Mouse (Mus musculus) ES-E14 (cell line): ENCODE data around the gene Rras. TPM values are rescaled to one million over a fixed set of nuclear protein-coding genes. Genes with fewer than 3 reads are reported as not detected.
A peak's percentile ranks its signal among the peaks of the same experiment; 100 is the strongest.
"Not testable (repeated sequence)": the region's sequence is repeated elsewhere in the genome, so short reads cannot be mapped to it uniquely, and the experiment has no call there.

ENCODE experiments used
- DNase-seq: peaks from one replicate; pipeline ENCODE4 v3.0.0-alpha.2; 2013; ENCODE audit warnings: low read depth, low spot score
- H3K27ac ChIP-seq: 2 replicates; pipeline ENCODE4 v1.5.1; 2012; ENCODE audit warnings: low read depth, mild to moderate bottlenecking, low read length, moderate library complexity, mixed read lengths; ENCODE audit not compliant: poor library complexity, insufficient read depth, severe bottlenecking
- H3K36me3 ChIP-seq: 2 replicates; pipeline ENCODE4 v1.6.1; 2012; ENCODE audit warnings: mild to moderate bottlenecking, low read length, moderate library complexity, mixed read lengths; ENCODE audit not compliant: control insufficient read depth, poor library complexity, insufficient read depth, severe bottlenecking
- H3K4me1 ChIP-seq, 2 experiments: fragments of 150-350 bp in 1 of 2; sonication (generic) in 1 of 2; 2 replicates each; pipeline ENCODE4 v1.6.1; 2012; ENCODE audit warnings: low read length in 2 of 2, mild to moderate bottlenecking in 1 of 2, mixed read lengths in 1 of 2; ENCODE audit not compliant: control insufficient read depth in 2 of 2, insufficient read depth in 2 of 2, poor library complexity in 1 of 2
- H3K4me3 ChIP-seq, 2 experiments: fragments of 150-350 bp in 1 of 2; sonication (generic) in 1 of 2; 2 replicates each; pipeline ENCODE4 v1.5.1; 2012; ENCODE audit warnings: low read length in 2 of 2, low read depth in 1 of 2, mild to moderate bottlenecking in 1 of 2, mixed read lengths in 1 of 2; ENCODE audit not compliant: insufficient read depth in 1 of 2, poor library complexity in 1 of 2, severe bottlenecking in 1 of 2
- H3K9ac ChIP-seq: 2 replicates; pipeline ENCODE4 v1.6.1; 2012; ENCODE audit warnings: low read depth, mild to moderate bottlenecking, low read length, mixed read lengths; ENCODE audit not compliant: poor library complexity, insufficient read depth, severe bottlenecking
- H3K9me3 ChIP-seq: fragments of 150-350 bp; sonication (generic); 2 replicates; pipeline ENCODE4 v1.6.1; 2012; ENCODE audit warnings: low read depth, mild to moderate bottlenecking, low read length; ENCODE audit not compliant: control insufficient read depth, insufficient read depth
- CHD2 ChIP-seq: IDR thresholded peaks from 2 replicates; pipeline ENCODE4 v1.6.1; 2014; ENCODE audit warnings: mild to moderate bottlenecking, low read depth, low read length, inconsistent platforms
- HCFC1 ChIP-seq: IDR thresholded peaks from 2 replicates; pipeline ENCODE4 v1.6.1; 2012; ENCODE audit warnings: low read length, inconsistent platforms, borderline replicate concordance; ENCODE audit not compliant: insufficient read depth
- MAFK ChIP-seq: IDR thresholded peaks from 2 replicates; pipeline ENCODE4 v1.6.1; 2014; ENCODE audit warnings: mild to moderate bottlenecking, low read depth, low read length, inconsistent platforms; ENCODE audit not compliant: insufficient read depth
- ZC3H11A ChIP-seq: IDR thresholded peaks from 2 replicates; pipeline ENCODE4 v1.6.1; 2012; ENCODE audit warnings: low read depth, mild to moderate bottlenecking, inconsistent platforms, low read length, borderline replicate concordance
- ZNF384 ChIP-seq: IDR thresholded peaks from 2 replicates; pipeline ENCODE4 v1.6.1; 2012; ENCODE audit warnings: low read depth, low read length, inconsistent platforms
- in situ Hi-C, 2 experiments: fragments of 600-800 bp; cut with MboI; formaldehyde crosslinking; loops; one replicate each; pipeline ENCODE4 v1.15.1; 2025; ENCODE audit warnings: low sequenced_read_pairs in 2 of 2, inconsistent platforms in 1 of 2; ENCODE audit not compliant: unreplicated experiment in 2 of 2
- total RNA-seq: library from RNA; depleted of rRNA; stranded (reverse); fragments of 300-350 nt; gene quantifications from 2 replicates; pipeline ENCODE4 v1.2.3, GENCODE M21; 2012

The Rras gene
- total RNA-seq, 1 experiment: 14.4 TPM

GRCm38 (mm10) chr7:45019031-45019571, 1.3 kb downstream of the Rras start:
- no peak for TF ChIP-seq ZNF384
- no peak for TF ChIP-seq MAFK
- no peak for TF ChIP-seq CHD2
- TF ChIP-seq HCFC1: no peak
- no peak for TF ChIP-seq ZC3H11A
- DNase-seq: no peak
- Histone ChIP-seq H3K9ac (0 out of 2 replicates have a peak overlapping the region, but pooled peaks have one; percentile 14), H3K9me3 (no peaks in the 10 kb centered on the region), H3K4me3 (peak overlapping the region in 1 of 2 experiments; percentile 25; a peak in 2 of 4 replicates), H3K27ac (no peak overlapping the region), H3K36me3 (no peaks in the 10 kb centered on the region), H3K4me1 (peaks cover 3 to 15% of the 10 kb centered on the region in 2 experiments; a peak in 3 of 4 replicates)
- in situ Hi-C loops: no loop called here

- in situ Hi-C loops: no loop called here
- H3K4me1 ChIP-seq: peaks cover 0 to 19% of the 10 kb centered on the region in 2 experiments; a peak in 2 of 4 replicates
- no peak for TF ChIP-seq MAFK
- H3K9me3 ChIP-seq: no peaks in the 10 kb centered on the region
- no peaks in the 10 kb centered on the region for H3K36me3 ChIP-seq
- no peak overlapping the region for H3K27ac ChIP-seq
- DNase-seq: no peak
- H3K9ac ChIP-seq: no peak overlapping the region
- H3K4me3 ChIP-seq: no peak overlapping the region
Measured at GRCm38 (mm10) chr7:45020225-45020624, 2.5 kb downstream of the Rras start.

- H3K4me3 ChIP-seq, H3K9me3 ChIP-seq, H3K9ac ChIP-seq, H3K27ac ChIP-seq, in situ Hi-C loops, DNase-seq: not testable (repeated sequence)
- H3K4me1 ChIP-seq: peaks cover 0 to 20% of the 10 kb centered on the region in 2 experiments; a peak in 2 of 4 replicates
- H3K36me3 ChIP-seq: peaks cover 18% of the 10 kb centered on the region
Measured at GRCm38 (mm10) chr7:45023711-45024110, 6.0 kb downstream of the Rras start.

GRCm38 (mm10) chr7:45024281-45025248, 6.8 kb downstream of the Rras start:
- DNase-seq: no peak
- Histone ChIP-seq H3K4me3 (no peak overlapping the region), H3K36me3 (peaks cover 23% of the 10 kb centered on the region), H3K4me1 (peaks cover 0 to 12% of the 10 kb centered on the region in 2 experiments; a peak in 1 of 4 replicates), H3K9me3 (no peaks in the 10 kb centered on the region), H3K9ac (no peak overlapping the region), H3K27ac (no peak overlapping the region)
- in situ Hi-C loops: no loop called here
- TF ChIP-seq ZNF384: no peak
- TF ChIP-seq ZC3H11A: no peak
- no peak for TF ChIP-seq CHD2
- no peak for TF ChIP-seq MAFK
- no peak for TF ChIP-seq HCFC1
